Mouse (Mus musculus): Measurements from ENCODE around the gene Tpk1.

The Tpk1 gene

GRCm38 (mm10) chr6:43363291-43363820 is 302.7 kb downstream of the Tpk1 start:
- no peak for DNase-seq (ENCODE audit: extremely low spot score, low read depth, low spot score)

GRCm38 (mm10) chr6:43361248-43361647 is 304.8 kb downstream of the Tpk1 start:
- no peak for DNase-seq (ENCODE audit: extremely low spot score, low read depth, low spot score)

GRCm38 (mm10) chr6:43360214-43360613 is 305.9 kb downstream of the Tpk1 start:
- DNase-seq (ENCODE audit: extremely low spot score, low read depth, low spot score) = peak; percentile 26

GRCm38 (mm10) chr6:43354562-43355241 is 311.4 kb downstream of the Tpk1 start:
- no peak for DNase-seq (ENCODE audit: extremely low spot score, low read depth, low spot score)

GRCm38 (mm10) chr6:43353446-43353845 is 312.6 kb downstream of the Tpk1 start:
- DNase-seq (ENCODE audit: extremely low spot score, low read depth, low spot score) = no peak

- DNase-seq (ENCODE audit: extremely low spot score, low read depth, low spot score) = no peak
Observed at GRCm38 (mm10) chr6:43349083-43349482, 317.0 kb downstream of the Tpk1 start.

- no peak for DNase-seq (ENCODE audit: extremely low spot score, low read depth, low spot score)
Observed at GRCm38 (mm10) chr6:43347637-43348036, 318.4 kb downstream of the Tpk1 start.

- DNase-seq (ENCODE audit: extremely low spot score, low read depth, low spot score) = no peak
Observed at GRCm38 (mm10) chr6:43343006-43343405, 323.1 kb downstream of the Tpk1 start.

- DNase-seq (ENCODE audit: extremely low spot score, low read depth, low spot score) = no peak
Observed at GRCm38 (mm10) chr6:43342386-43342785, 323.7 kb downstream of the Tpk1 start.

GRCm38 (mm10) chr6:43338804-43339203 is 327.3 kb downstream of the Tpk1 start:
- no peak for DNase-seq (ENCODE audit: extremely low spot score, low read depth, low spot score)

GRCm38 (mm10) chr6:43337491-43337961 is 328.6 kb downstream of the Tpk1 start:
- DNase-seq (ENCODE audit: extremely low spot score, low read depth, low spot score) = no peak

- DNase-seq (ENCODE audit: extremely low spot score, low read depth, low spot score) = no peak
Observed at GRCm38 (mm10) chr6:43335619-43336234, 330.4 kb downstream of the Tpk1 start.

GRCm38 (mm10) chr6:43333479-43333878 is 332.6 kb downstream of the Tpk1 start:
- no peak for DNase-seq (ENCODE audit: extremely low spot score, low read depth, low spot score)

GRCm38 (mm10) chr6:43312961-43313656 is 353.0 kb downstream of the Tpk1 start:
- DNase-seq (ENCODE audit: extremely low spot score, low read depth, low spot score) = no peak

GRCm38 (mm10) chr6:43312546-43312945 is 353.5 kb downstream of the Tpk1 start:
- no peak for DNase-seq (ENCODE audit: extremely low spot score, low read depth, low spot score)

GRCm38 (mm10) chr6:43310071-43310470 is 356.0 kb downstream of the Tpk1 start:
- DNase-seq (ENCODE audit: extremely low spot score, low read depth, low spot score) = no peak

GRCm38 (mm10) chr6:43309454-43309853 is 356.6 kb downstream of the Tpk1 start, which contains the start of gene Nobox:
Nobox (minus strand) TSS chr6:43309554.
- no peak for DNase-seq (ENCODE audit: extremely low spot score, low read depth, low spot score)

- DNase-seq (ENCODE audit: extremely low spot score, low read depth, low spot score) = no peak
Observed at GRCm38 (mm10) chr6:43297508-43297850, 368.6 kb downstream of the Tpk1 start.

GRCm38 (mm10) chr6:43296798-43297507 is 369.1 kb downstream of the Tpk1 start:
- DNase-seq (ENCODE audit: extremely low spot score, low read depth, low spot score) = peak; percentile 52

- DNase-seq (ENCODE audit: extremely low spot score, low read depth, low spot score) = no peak
Observed at GRCm38 (mm10) chr6:43295908-43296307, 370.2 kb downstream of the Tpk1 start.
